Mouse (Mus musculus) heart, embryonic 14.5 days (tissue): ENCODE data around the gene Cbx1. TPM values are rescaled to one million over a fixed set of nuclear protein-coding genes. Genes with fewer than 3 reads are reported as not detected.
"Not testable (repeated sequence)": the region's sequence is repeated elsewhere in the genome, so short reads cannot be mapped to it uniquely, and the experiment has no call there.

Experiments used
- ATAC-seq: fragments of 200-750 bp; cut with Nextera tagmentation; 2 replicates; pipeline ENCODE4 v1.8.0; 2017; ENCODE audit warnings: low read depth, moderate TSS enrichment; ENCODE audit not compliant: insufficient number of reproducible peaks, insufficient read depth, low FRiP score
- H3K27ac ChIP-seq, 2 experiments: fragments of 200-500 bp in 1 of 2; fragments of 300-500 bp in 1 of 2; sonication (generic) in 1 of 2; replicated peaks in 1 of 2; 2 replicates each; pipeline ENCODE4 v1.5.1; 2012 to 2014; ENCODE audit warnings: low read depth in 2 of 2, low read length in 2 of 2, control low read depth in 1 of 2, mild to moderate bottlenecking in 1 of 2, mixed read lengths in 1 of 2; ENCODE audit not compliant: control insufficient read depth in 1 of 2, insufficient read depth in 1 of 2
- H3K27me3 ChIP-seq: fragments of 300-500 bp; sonication (generic); 2 replicates; pipeline ENCODE4 v1.6.1; 2014; ENCODE audit warnings: mild to moderate bottlenecking, low read length, control low read depth; ENCODE audit not compliant: control insufficient read depth, insufficient read depth
- H3K36me3 ChIP-seq: fragments of 300-500 bp; sonication (generic); 2 replicates; pipeline ENCODE4 v1.6.1; 2014; ENCODE audit warnings: mild to moderate bottlenecking, control low read depth, low read length, mixed read lengths; ENCODE audit not compliant: control insufficient read depth, insufficient read depth
- H3K4me1 ChIP-seq, 2 experiments: fragments of 200-500 bp in 1 of 2; fragments of 300-500 bp in 1 of 2; sonication (generic) in 1 of 2; 2 replicates each; pipeline ENCODE4 v1.6.1; 2012 to 2014; ENCODE audit warnings: low read length in 2 of 2, control low read depth in 1 of 2, mixed read lengths in 1 of 2; ENCODE audit not compliant: control insufficient read depth in 2 of 2, insufficient read depth in 2 of 2
- H3K4me2 ChIP-seq: fragments of 300-500 bp; sonication (generic); 2 replicates; pipeline ENCODE4 v1.6.1; 2014; ENCODE audit warnings: mild to moderate bottlenecking, low read length
- H3K4me3 ChIP-seq, 2 experiments: fragments of 200-500 bp in 1 of 2; fragments of 300-500 bp in 1 of 2; sonication (generic) in 1 of 2; 2 replicates each; pipeline ENCODE4 v1.5.1; 2012 to 2014; ENCODE audit warnings: low read length in 2 of 2, mild to moderate bottlenecking in 2 of 2, control low read depth in 1 of 2, low read depth in 1 of 2, moderate library complexity in 1 of 2; ENCODE audit not compliant: control insufficient read depth in 1 of 2, insufficient read depth in 1 of 2
- H3K9ac ChIP-seq: fragments of 300-500 bp; sonication (generic); 2 replicates; pipeline ENCODE4 v1.6.1; 2014; ENCODE audit warnings: mild to moderate bottlenecking, low read length
- H3K9me3 ChIP-seq: fragments of 300-500 bp; sonication (generic); 2 replicates; pipeline ENCODE4 v1.6.1; 2016; ENCODE audit warnings: low read length, control low read depth; ENCODE audit not compliant: control insufficient read depth
- WGBS: fragments of 180-500 bp; shearing (Covaris S2); extraction: QIAGEN DNeasy Blood & Tissue Kit; methylation state at CpG from one replicate; pipeline ENCODE4 v1.1.7; 2014; 5-methylcytosine and 5-hydroxymethylcytosine counted together
- polyA plus RNA-seq: library from polyadenylated mRNA; unstranded; fragments of >200 nt; fragmentation: Nextera tagmentation; extraction: Ambion mirVana; gene quantifications from 2 replicates; pipeline ENCODE4 v1.2.1, GENCODE M21; 2014

The Cbx1 gene
- polyA plus RNA-seq, 1 experiment from 2014 or later = 44.2 TPM

DNA sequence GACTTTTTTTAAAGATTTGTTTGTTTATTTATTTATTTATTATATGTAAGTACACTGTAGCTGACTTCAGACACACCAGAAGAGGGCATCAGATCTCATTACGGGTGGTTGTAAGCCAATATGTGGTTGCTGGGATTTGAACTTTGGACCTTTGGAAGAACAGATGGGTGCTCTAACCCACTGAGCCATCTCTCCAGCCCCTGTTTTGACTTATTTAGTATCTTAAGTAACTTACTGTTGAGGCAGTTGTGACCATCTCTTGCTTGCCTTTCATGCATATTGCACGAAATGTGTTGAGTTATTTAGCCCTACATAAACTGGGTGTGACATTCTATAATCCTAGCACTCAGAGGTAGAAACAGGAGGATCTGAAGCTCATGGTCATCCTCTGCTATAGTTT, 10.6 kb downstream of the Cbx1 start:
- Histone ChIP-seq H3K9ac (no peak overlapping the region), H3K27me3 (no peaks in the 10 kb centered on the region), H3K4me2 (no peak overlapping the region), H3K9me3 (no peaks in the 10 kb centered on the region), H3K4me1 (0 out of 4 replicates have a peak, but pooled peaks cover 0 to 3% of the 10 kb centered on the region in 2 experiments), H3K27ac (no peak overlapping the region), H3K4me3 (no peak overlapping the region), H3K36me3 (peaks cover 80% of the 10 kb centered on the region)
- ATAC-seq = no peak
- WGBS = 95% methylated on average over 2 of the region's 2 CpGs

DNA sequence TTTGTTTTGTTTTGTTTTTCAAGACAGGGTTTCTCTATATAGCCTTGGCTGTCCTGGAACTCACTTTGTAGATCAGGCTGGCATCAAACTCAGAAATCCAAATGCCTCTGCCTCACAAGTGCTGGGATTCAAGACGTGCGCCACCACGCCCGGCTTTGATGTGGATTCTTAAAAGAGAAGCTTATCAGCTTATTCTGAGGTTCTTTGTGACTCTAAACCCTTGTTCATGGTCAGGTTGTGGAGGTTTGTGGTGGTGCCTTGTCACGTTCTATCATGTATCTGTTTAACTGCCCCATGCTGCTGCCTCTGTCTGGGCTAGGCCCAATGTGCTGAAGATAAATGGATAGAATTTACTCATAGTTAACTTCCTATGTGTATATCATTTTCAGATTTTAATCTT, 16.7 kb downstream of the Cbx1 start:
- H3K36me3 ChIP-seq = peaks cover 98% of the 10 kb centered on the region
- WGBS = 91% methylated on average over 5 of the region's 5 CpGs
- ATAC-seq = no peak
- no peak overlapping the region for H3K27ac ChIP-seq
- H3K9me3 ChIP-seq = no peaks in the 10 kb centered on the region
- H3K4me1 ChIP-seq = no peaks in the 10 kb centered on the region
- no peak overlapping the region for H3K9ac ChIP-seq
- H3K4me2 ChIP-seq = no peak overlapping the region
- no peaks in the 10 kb centered on the region for H3K27me3 ChIP-seq
- no peak overlapping the region for H3K4me3 ChIP-seq

DNA sequence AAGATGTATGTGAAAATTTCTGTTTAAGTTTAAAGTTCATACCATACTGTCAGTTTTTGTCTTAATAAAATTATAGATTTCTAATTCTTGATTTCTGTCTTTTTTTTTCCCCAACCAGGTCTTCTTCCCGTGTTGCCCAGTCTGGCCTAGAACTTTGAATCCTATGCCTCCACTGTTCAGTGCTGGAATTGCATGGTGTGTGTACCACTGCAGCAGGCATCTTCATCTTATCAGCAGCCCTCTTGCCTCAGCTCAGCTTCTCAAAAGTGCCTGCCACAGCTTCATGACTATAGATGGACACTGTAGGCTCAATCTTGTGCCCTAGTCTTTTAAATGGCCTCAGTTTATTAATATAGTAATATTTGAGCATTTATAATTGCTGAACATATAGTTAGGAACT, 19.1 kb downstream of the Cbx1 start:
- H3K9ac ChIP-seq = no peak overlapping the region
- peaks cover 98% of the 10 kb centered on the region for H3K36me3 ChIP-seq
- 43% methylated on average over 1 of the region's 1 CpGs for WGBS
- H3K27ac ChIP-seq = no peak overlapping the region
- H3K4me2 ChIP-seq = no peak overlapping the region
- H3K4me1 ChIP-seq = no peaks in the 10 kb centered on the region
- no peak for ATAC-seq
- no peaks in the 10 kb centered on the region for H3K27me3 ChIP-seq
- no peak overlapping the region for H3K4me3 ChIP-seq
- no peaks in the 10 kb centered on the region for H3K9me3 ChIP-seq

DNA sequence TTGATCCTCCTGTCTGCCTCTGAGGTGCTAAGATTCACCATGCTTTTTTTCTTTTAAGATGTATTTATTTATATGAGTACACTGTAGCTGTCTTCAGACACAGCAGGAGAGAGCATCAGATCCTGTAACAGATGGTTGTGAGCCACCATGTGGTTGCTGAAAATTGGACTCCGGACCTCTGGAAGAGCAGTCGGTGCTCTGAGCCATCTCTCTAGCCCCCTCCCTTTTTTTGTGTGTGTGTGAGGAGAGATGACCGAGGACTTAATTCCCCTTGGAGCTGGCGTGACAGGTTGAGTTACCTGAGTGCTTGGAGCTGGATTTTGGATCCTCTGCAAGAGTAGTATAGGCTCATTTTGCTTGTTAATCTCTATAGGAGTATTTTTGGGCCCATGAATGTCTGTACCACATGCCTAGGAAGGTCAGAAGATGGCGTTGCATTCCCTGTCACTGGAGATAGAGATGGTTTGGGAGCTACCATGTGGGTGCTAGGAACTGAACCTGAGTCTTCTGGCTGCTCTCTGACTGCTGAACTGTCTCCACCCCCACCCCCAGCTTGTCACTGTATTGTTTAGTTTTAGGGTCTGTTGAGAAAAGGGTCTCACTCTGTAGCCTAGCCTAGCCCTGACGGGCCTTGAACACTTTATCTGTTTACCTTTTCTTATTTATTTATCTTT, 20.8 kb downstream of the Cbx1 start:
- no peak for ATAC-seq
- no peak overlapping the region for H3K9ac ChIP-seq
- no peak overlapping the region for H3K4me3 ChIP-seq
- no peaks in the 10 kb centered on the region for H3K4me1 ChIP-seq
- no peaks in the 10 kb centered on the region for H3K27me3 ChIP-seq
- no peak overlapping the region for H3K4me2 ChIP-seq
- peaks cover 97% of the 10 kb centered on the region for H3K36me3 ChIP-seq
- H3K27ac ChIP-seq = no peak overlapping the region
- H3K9me3 ChIP-seq = no peaks in the 10 kb centered on the region
- 93% methylated on average over 6 of the region's 6 CpGs for WGBS

DNA sequence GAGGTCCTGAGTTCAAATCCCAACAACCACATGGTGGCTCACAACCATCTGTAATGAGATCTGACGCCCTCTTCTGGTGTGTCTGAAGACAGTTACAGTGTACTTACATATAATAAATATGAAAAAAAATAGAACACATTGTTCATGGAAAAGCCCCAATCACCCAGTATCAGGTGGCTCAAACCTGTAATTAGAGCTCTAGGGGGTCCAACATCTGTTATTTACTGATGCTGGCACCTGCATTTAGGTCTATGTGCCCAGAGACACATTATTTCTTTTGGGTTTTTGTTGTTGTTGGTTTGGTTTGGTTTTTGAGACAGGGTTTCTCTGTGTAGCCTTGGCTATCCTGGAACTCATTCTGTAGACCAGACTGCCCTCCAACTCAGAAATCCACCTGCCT, 22.3 kb downstream of the Cbx1 start:
- not testable (repeated sequence) for ATAC-seq

DNA sequence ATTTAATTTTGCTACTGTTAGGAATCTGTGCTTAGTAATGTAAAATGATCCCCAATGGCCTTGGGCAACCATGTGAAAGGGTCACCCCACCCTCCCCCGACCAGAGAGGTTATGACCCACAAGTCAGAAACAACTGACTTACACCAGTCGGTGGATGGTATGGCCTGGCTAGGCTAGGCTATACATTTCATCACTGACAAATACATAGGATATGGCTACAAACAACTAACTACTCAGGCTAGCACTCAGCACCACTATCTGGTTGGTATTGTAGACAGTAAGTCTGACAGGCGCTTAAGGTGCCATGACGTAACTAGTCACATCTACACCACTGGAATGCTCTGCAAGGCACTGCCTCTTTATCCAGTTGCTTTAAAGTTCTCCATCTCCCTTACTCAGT, 24.5 kb downstream of the Cbx1 start:
- no peaks in the 10 kb centered on the region for H3K4me1 ChIP-seq
- no peaks in the 10 kb centered on the region for H3K9me3 ChIP-seq
- no peaks in the 10 kb centered on the region for H3K27me3 ChIP-seq
- H3K9ac ChIP-seq = no peak overlapping the region
- H3K4me2 ChIP-seq = no peak overlapping the region
- WGBS = 87% methylated on average over 4 of the region's 4 CpGs
- no peak overlapping the region for H3K4me3 ChIP-seq
- ATAC-seq = no peak
- peaks cover 99% of the 10 kb centered on the region for H3K36me3 ChIP-seq
- no peak overlapping the region for H3K27ac ChIP-seq

More for the DNA sequence above, 22.3 kb downstream of the Cbx1 start:
- not testable (repeated sequence) for H3K27ac ChIP-seq, H3K27me3 ChIP-seq, H3K4me2 ChIP-seq, H3K9ac ChIP-seq, H3K4me3 ChIP-seq, H3K9me3 ChIP-seq, H3K4me1 ChIP-seq
- WGBS = 95% methylated on average over 1 of the region's 1 CpGs
- peaks cover 97% of the 10 kb centered on the region for H3K36me3 ChIP-seq

DNA sequence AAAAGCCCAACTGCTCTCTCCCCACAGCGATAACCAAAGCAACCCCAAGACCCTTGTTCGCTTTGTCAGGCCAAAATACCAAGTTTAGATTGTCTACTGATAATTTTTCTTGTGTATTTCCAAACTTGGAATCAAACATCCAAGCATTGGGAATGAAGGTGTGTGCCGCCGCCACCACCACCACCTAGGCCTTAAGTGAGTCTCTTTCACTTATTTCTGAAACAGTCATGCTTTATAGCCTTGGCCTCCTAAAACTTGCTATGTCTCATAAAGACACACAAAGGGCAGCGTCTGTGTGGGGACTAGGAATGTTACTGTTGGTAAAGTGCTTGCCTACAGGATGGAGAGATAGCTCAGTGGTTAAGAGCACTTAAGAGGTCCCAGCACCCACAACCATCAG, 25.0 kb downstream of the Cbx1 start:
- Histone ChIP-seq H3K36me3 (peaks cover 99% of the 10 kb centered on the region), H3K4me2 (no peak overlapping the region), H3K9me3 (no peaks in the 10 kb centered on the region), H3K9ac (no peak overlapping the region), H3K4me1 (no peaks in the 10 kb centered on the region), H3K27me3 (no peaks in the 10 kb centered on the region), H3K27ac (no peak overlapping the region), H3K4me3 (no peak overlapping the region)
- ATAC-seq = no peak
- 84% methylated on average over 5 of the region's 5 CpGs for WGBS

DNA sequence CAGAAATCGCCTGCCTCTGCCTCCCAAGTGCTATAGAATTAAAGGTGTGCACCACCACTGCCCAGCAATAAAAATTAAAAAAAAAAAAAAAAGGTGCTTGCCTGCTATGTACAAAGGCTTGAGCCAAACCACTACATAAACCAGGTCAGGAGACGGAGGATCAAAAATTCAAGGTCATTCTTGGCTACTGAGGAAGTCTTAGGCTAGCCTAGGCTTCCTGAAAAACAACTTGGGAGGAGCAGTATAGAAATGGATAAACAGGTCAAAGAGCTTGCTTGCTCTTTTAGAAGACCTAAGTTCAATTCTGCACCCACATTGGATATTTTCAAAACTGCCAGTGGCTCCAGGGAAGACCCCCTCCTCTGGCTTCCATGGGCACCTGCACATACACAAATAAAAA, 25.5 kb downstream of the Cbx1 start:
- Histone ChIP-seq H3K4me2 (no peak overlapping the region), H3K9ac (no peak overlapping the region), H3K4me1 (no peaks in the 10 kb centered on the region), H3K27ac (no peak overlapping the region), H3K9me3 (no peaks in the 10 kb centered on the region), H3K27me3 (no peaks in the 10 kb centered on the region), H3K4me3 (no peak overlapping the region), H3K36me3 (peaks cover 99% of the 10 kb centered on the region)
- 82% methylated on average over 2 of the region's 2 CpGs for WGBS
- ATAC-seq = no peak
